Mouse (Mus musculus) testis, postnatal 10 days (tissue): ENCODE measurements at regions not wholly inside any gene's neighbourhood (a gene's known extent, or its start where the extent isn't known, plus 50 kb on each side); places are given as distances from the start of the nearest gene placed in this dataset.

ENCODE experiments used
- DNase-seq: peaks from one replicate; pipeline ENCODE4 v3.0.0; 2021; ENCODE audit warnings: low spot score

GRCm38 (mm10) chr16:62981821-62982220 is 127.7 kb downstream of the Pros1 start:
- no peak for DNase-seq

- no peak for DNase-seq
Measured at GRCm38 (mm10) chr16:62982558-62982957, 128.5 kb downstream of the Pros1 start.

- no peak for DNase-seq
Measured at GRCm38 (mm10) chr16:62995555-62995954, 141.4 kb downstream of the Pros1 start.

GRCm38 (mm10) chr16:63011151-63011734 is 157.1 kb downstream of the Pros1 start:
- DNase-seq, result no peak

- DNase-seq, result no peak
Measured at GRCm38 (mm10) chr16:63014453-63014852, 160.3 kb downstream of the Pros1 start.

GRCm38 (mm10) chr16:63016144-63016543 is 162.0 kb downstream of the Pros1 start:
- peak; percentile 50 for DNase-seq

- DNase-seq, result no peak
Measured at GRCm38 (mm10) chr16:63016658-63017057, 162.6 kb downstream of the Pros1 start.

GRCm38 (mm10) chr16:63030399-63030798 is 176.3 kb downstream of the Pros1 start:
- DNase-seq, result no peak

- no peak for DNase-seq
Measured at GRCm38 (mm10) chr16:63031035-63031434, 176.9 kb downstream of the Pros1 start.

- no peak for DNase-seq
Measured at GRCm38 (mm10) chr16:63031802-63032201, 177.7 kb downstream of the Pros1 start.

GRCm38 (mm10) chr16:63049100-63049499 is 195.0 kb downstream of the Pros1 start:
- DNase-seq, result no peak

GRCm38 (mm10) chr16:63062883-63063282 is 208.8 kb downstream of the Pros1 start:
- DNase-seq, result no peak

GRCm38 (mm10) chr16:63069987-63070386 is 215.9 kb downstream of the Pros1 start:
- DNase-seq, result no peak

- DNase-seq, result no peak
Measured at GRCm38 (mm10) chr16:63075814-63076213, 221.7 kb downstream of the Pros1 start.

GRCm38 (mm10) chr16:63081383-63081782 is 227.3 kb downstream of the Pros1 start:
- DNase-seq, result no peak

GRCm38 (mm10) chr16:63083256-63083655 is 229.1 kb downstream of the Pros1 start:
- no peak for DNase-seq

- no peak for DNase-seq
Measured at GRCm38 (mm10) chr16:63084021-63084756, 230.1 kb downstream of the Pros1 start.

- DNase-seq, result no peak
Measured at GRCm38 (mm10) chr16:63086086-63086796, 232.1 kb downstream of the Pros1 start.

- DNase-seq, result no peak
Measured at GRCm38 (mm10) chr16:63091471-63092300, 237.6 kb downstream of the Pros1 start.

- peak; percentile 42 for DNase-seq
Measured at GRCm38 (mm10) chr16:63094126-63094840, 240.2 kb downstream of the Pros1 start.

- DNase-seq, result no peak
Measured at GRCm38 (mm10) chr16:63102362-63102761, 248.3 kb downstream of the Pros1 start.

GRCm38 (mm10) chr16:63102930-63103329 is 248.8 kb downstream of the Pros1 start:
- DNase-seq, result no peak
